Mouse (Mus musculus) MEL (cell line): Measurements from ENCODE around the gene Akt3.

Source experiments
- CTCF ChIP-seq, 3 experiments: IDR thresholded peaks in 2 of 3; conservative IDR thresholded peaks in 1 of 3; 2 replicates each; pipeline ENCODE4 v1.5.1; 2011 to 2012; ENCODE audit warnings: low read length in 3 of 3, low read depth in 2 of 3, mild to moderate bottlenecking in 2 of 3, improper control_type of control experiment in 1 of 3, inconsistent platforms in 1 of 3, mixed read lengths in 1 of 3, moderate library complexity in 1 of 3; ENCODE audit not compliant: control insufficient read depth in 1 of 3, insufficient read depth in 1 of 3, poor library complexity in 1 of 3, severe bottlenecking in 1 of 3
- ETS1 ChIP-seq: IDR thresholded peaks from 2 replicates; pipeline ENCODE4 v1.6.1; 2012; ENCODE audit warnings: low read depth, mild to moderate bottlenecking, inconsistent platforms, low read length, improper control_type of control experiment, moderate library complexity
- GABPA ChIP-seq: IDR thresholded peaks from 2 replicates; pipeline ENCODE4 v1.6.1; 2012; ENCODE audit warnings: low read depth, mild to moderate bottlenecking, inconsistent platforms, low read length, improper control_type of control experiment, moderate library complexity
- GATA1 ChIP-seq: IDR thresholded peaks from 2 replicates; pipeline ENCODE4 v1.6.1; 2011; ENCODE audit warnings: low read depth, low read length, improper control_type of control experiment
- MAFK ChIP-seq: IDR thresholded peaks from 2 replicates; pipeline ENCODE4 v1.6.1; 2011; ENCODE audit warnings: low read depth, mild to moderate bottlenecking, low read length, improper control_type of control experiment, borderline replicate concordance
- MAX ChIP-seq: IDR thresholded peaks from 2 replicates; pipeline ENCODE4 v1.6.1; 2011; ENCODE audit warnings: low read length, improper control_type of control experiment
- MYB ChIP-seq: IDR thresholded peaks from 2 replicates; pipeline ENCODE4 v1.6.1; 2011; ENCODE audit warnings: mild to moderate bottlenecking, low read depth, low read length, improper control_type of control experiment
- NELFE ChIP-seq: IDR thresholded peaks from 2 replicates; pipeline ENCODE4 v1.6.1; 2011; ENCODE audit warnings: low read depth, low read length, improper control_type of control experiment
- POLR2A ChIP-seq, 2 experiments: IDR thresholded peaks; 2 replicates each; pipeline ENCODE4 v1.6.1; 2011 to 2012; ENCODE audit warnings: low read length in 2 of 2, mild to moderate bottlenecking in 2 of 2, control low read depth in 1 of 2, improper control_type of control experiment in 1 of 2, low read depth in 1 of 2, moderate library complexity in 1 of 2; ENCODE audit not compliant: control insufficient read depth in 1 of 2, insufficient read depth in 1 of 2, poor library complexity in 1 of 2
- TCF12 ChIP-seq: IDR thresholded peaks from 2 replicates; pipeline ENCODE4 v1.6.1; 2014; ENCODE audit warnings: low read depth, mild to moderate bottlenecking, inconsistent platforms, low read length, improper control_type of control experiment, moderate library complexity
- USF1 ChIP-seq: IDR thresholded peaks from 2 replicates; pipeline ENCODE4 v1.6.1; 2014; ENCODE audit warnings: low read depth, mild to moderate bottlenecking, inconsistent platforms, low read length, improper control_type of control experiment, moderate library complexity
- ZC3H11A ChIP-seq: IDR thresholded peaks from 2 replicates; pipeline ENCODE4 v1.6.1; 2012; ENCODE audit warnings: low read depth, mild to moderate bottlenecking, inconsistent platforms, low read length, improper control_type of control experiment
- ZNF384 ChIP-seq: IDR thresholded peaks from 2 replicates; pipeline ENCODE4 v1.6.1; 2012; ENCODE audit warnings: low read depth, mild to moderate bottlenecking, inconsistent platforms, low read length, improper control_type of control experiment

DNA sequence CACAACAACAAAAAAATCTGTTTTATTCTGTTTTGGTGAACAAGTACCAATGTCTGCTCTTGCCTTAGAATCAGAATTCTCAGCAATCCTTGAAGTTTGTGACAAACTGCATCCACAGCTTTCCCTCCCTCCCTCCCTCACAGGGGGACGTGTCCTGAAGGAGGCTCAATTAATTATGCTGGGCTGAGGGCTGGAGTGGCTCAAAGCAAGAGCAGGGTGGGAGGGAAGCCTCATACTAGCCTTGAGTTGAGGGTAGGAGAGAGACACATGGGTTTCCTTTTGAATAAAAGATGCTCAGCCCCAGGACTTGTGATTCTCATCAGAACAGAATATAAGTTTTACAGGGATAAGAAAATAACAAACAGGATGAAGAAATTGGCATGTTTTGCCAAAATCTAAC lies 225.8 kb downstream of the Akt3 start:
- no peak for TF ChIP-seq CTCF (IDR thresholded peaks at IDR 0.05 in 2 of 3, conservative IDR thresholded peaks at IDR 0.05 in 1 of 3; ENCODE audit: control insufficient read depth in 1 of 3, insufficient read depth in 1 of 3, low read depth in 2 of 3, low read length in 3 of 3, poor library complexity in 1 of 3, severe bottlenecking in 1 of 3)
- no peak for TF ChIP-seq ETS1
- TF ChIP-seq GABPA, result no peak
- TF ChIP-seq GATA1, result no peak
- no peak for TF ChIP-seq ZC3H11A
- no peak for TF ChIP-seq USF1
- TF ChIP-seq TCF12, result no peak
- TF ChIP-seq MAX, result no peak
- no peak for TF ChIP-seq NELFE
- TF ChIP-seq POLR2A (IDR thresholded peaks at IDR 0.05; ENCODE audit: control insufficient read depth in 1 of 2, insufficient read depth in 1 of 2, low read depth in 1 of 2, low read length in 2 of 2, poor library complexity in 1 of 2), result no peak
- TF ChIP-seq ZNF384, result no peak
- TF ChIP-seq MYB, result no peak
- no peak for TF ChIP-seq MAFK
